Mouse (Mus musculus) macrophage (primary cell): ENCODE measurements around the gene Dupd1. TPM values are rescaled to one million over a fixed set of nuclear protein-coding genes. Genes with fewer than 3 reads are reported as not detected.

Source experiments
- H3K27ac ChIP-seq: fragments of 350-480 bp; formaldehyde crosslinking; 2 replicates; pipeline ENCODE4 v1.9.0; 2021
- H3K36me3 ChIP-seq: fragments of 350-480 bp; formaldehyde crosslinking; 2 replicates; pipeline ENCODE4 v1.9.0; 2021; ENCODE audit errors: inconsistent target
- H3K4me3 ChIP-seq: fragments of 350-480 bp; formaldehyde crosslinking; 2 replicates; pipeline ENCODE4 v1.9.0; 2021; ENCODE audit errors: inconsistent target
- H3K79me2 ChIP-seq: fragments of 350-480 bp; formaldehyde crosslinking; 2 replicates; pipeline ENCODE4 v1.9.0; 2021; ENCODE audit errors: inconsistent target
- WGBS: methylation state at CpG from one replicate; pipeline ENCODE4 v1.1.7; 2026; ENCODE audit warnings: inconsistent platforms; ENCODE audit not compliant: missing documents; 5-methylcytosine and 5-hydroxymethylcytosine counted together
- polyA plus RNA-seq: library from polyadenylated mRNA; stranded (reverse); fragments of 250-400 nt; gene quantifications from 3 replicates; pipeline ENCODE4 v1.2.4, GENCODE M21; 2018; ENCODE audit warnings: inconsistent platforms

The Dupd1 gene
- polyA plus RNA-seq, 1 experiment from 2014 or later = not detected

- H3K79me2 ChIP-seq = no peaks in the 10 kb centered on the region
- no peaks in the 10 kb centered on the region for H3K36me3 ChIP-seq
- WGBS = 28% methylated on average over 4 of the region's 4 CpGs
- H3K4me3 ChIP-seq = no peak overlapping the region
- H3K27ac ChIP-seq = no peak overlapping the region
Observed at GRCm38 (mm10) chr14:21741786-21742185, 27.4 kb upstream of the Dupd1 start.

GRCm38 (mm10) chr14:21741314-21741713 is 26.9 kb upstream of the Dupd1 start:
- Histone ChIP-seq H3K4me3 (no peak overlapping the region), H3K27ac (no peak overlapping the region), H3K36me3 (no peaks in the 10 kb centered on the region), H3K79me2 (no peaks in the 10 kb centered on the region)
- WGBS = 82% methylated on average over 3 of the region's 3 CpGs

GRCm38 (mm10) chr14:21740345-21740744 is 26.0 kb upstream of the Dupd1 start:
- Histone ChIP-seq H3K4me3 (no peak overlapping the region), H3K27ac (no peak overlapping the region), H3K36me3 (no peaks in the 10 kb centered on the region), H3K79me2 (no peaks in the 10 kb centered on the region)
- 96% methylated on average over 7 of the region's 7 CpGs for WGBS

GRCm38 (mm10) chr14:21733131-21733905 is 18.9 kb upstream of the Dupd1 start:
- H3K79me2 ChIP-seq = no peaks in the 10 kb centered on the region
- WGBS = 95% methylated on average over 15 of the region's 15 CpGs
- H3K4me3 ChIP-seq = no peak overlapping the region
- no peaks in the 10 kb centered on the region for H3K36me3 ChIP-seq
- H3K27ac ChIP-seq = no peak overlapping the region

DNA sequence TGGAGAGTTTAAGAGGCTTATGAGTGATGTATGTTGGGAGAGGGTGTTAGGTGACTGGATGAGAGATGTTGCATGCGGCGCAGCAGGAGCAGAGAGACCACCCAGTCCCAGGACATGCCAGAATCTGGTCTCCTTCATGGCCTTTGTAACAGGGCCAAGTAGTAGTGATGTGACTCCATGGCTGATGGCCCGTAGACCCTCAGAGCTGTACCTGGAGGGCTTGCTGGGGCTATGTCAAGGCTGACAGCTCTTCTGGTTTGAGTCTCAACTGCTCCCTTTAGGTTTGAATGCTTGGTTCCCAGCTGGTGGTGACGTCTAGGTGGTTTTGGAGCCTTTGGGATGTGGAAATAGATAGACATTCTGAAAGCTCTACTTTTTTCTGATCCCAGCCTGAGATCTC is 15.6 kb upstream of the Dupd1 start:
- H3K79me2 ChIP-seq = no peaks in the 10 kb centered on the region
- WGBS = 93% methylated on average over 4 of the region's 4 CpGs
- no peaks in the 10 kb centered on the region for H3K36me3 ChIP-seq
- no peak overlapping the region for H3K4me3 ChIP-seq
- H3K27ac ChIP-seq = no peak overlapping the region

- Histone ChIP-seq H3K4me3 (no peak overlapping the region), H3K36me3 (no peaks in the 10 kb centered on the region), H3K79me2 (no peaks in the 10 kb centered on the region), H3K27ac (no peak overlapping the region)
- WGBS = 92% methylated on average over 6 of the region's 6 CpGs
Observed at GRCm38 (mm10) chr14:21729031-21729732, 14.8 kb upstream of the Dupd1 start.

GRCm38 (mm10) chr14:21722021-21722698 is 7.8 kb upstream of the Dupd1 start:
- H3K27ac ChIP-seq = no peak overlapping the region
- 97% methylated on average over 8 of the region's 8 CpGs for WGBS
- H3K36me3 ChIP-seq = no peaks in the 10 kb centered on the region
- no peaks in the 10 kb centered on the region for H3K79me2 ChIP-seq
- no peak overlapping the region for H3K4me3 ChIP-seq

DNA sequence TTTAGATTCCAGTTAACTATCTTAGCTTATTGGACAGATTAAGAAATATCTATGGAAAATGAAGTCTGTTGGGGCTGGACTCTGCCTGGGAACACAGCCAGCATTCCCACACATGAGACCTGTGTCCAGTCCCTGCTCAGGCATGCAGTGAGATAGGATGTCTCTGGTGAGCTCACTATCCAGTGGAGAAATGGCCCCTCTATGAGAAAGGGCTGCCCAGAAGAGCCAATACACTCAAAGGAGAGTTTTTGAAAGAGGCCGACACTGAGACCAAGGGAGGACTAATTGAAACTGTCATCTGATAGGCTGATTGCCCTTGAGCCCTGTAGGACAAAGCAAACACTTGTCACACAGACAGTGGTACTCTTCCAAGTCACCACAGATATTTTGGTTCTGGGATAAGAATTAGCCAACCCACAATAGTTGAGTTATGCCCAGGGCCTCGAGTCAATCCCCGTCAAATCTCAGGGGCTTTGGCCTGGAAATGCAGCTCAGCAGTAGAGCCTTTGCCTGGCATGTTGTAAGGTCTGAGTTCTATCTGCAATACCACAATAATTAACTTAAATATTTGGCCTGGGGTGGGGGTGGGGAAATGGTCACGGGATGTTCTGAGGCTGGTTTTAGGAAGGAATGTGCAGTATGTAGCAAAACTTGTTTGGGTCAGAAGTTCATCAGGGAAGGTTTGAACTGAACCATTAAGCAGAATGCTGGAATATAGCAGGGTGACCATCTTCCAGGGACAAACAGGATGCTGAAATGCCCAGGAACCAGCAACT is 6.2 kb upstream of the Dupd1 start:
- H3K4me3 ChIP-seq = no peak overlapping the region
- no peak overlapping the region for H3K27ac ChIP-seq
- H3K79me2 ChIP-seq = no peaks in the 10 kb centered on the region
- 89% methylated on average over 4 of the region's 4 CpGs for WGBS
- H3K36me3 ChIP-seq = no peaks in the 10 kb centered on the region

- no peak overlapping the region for H3K4me3 ChIP-seq
- no peaks in the 10 kb centered on the region for H3K79me2 ChIP-seq
- H3K36me3 ChIP-seq = no peaks in the 10 kb centered on the region
- no peak overlapping the region for H3K27ac ChIP-seq
- 91% methylated on average over 17 of the region's 17 CpGs for WGBS
Observed at GRCm38 (mm10) chr14:21719646-21720383, 5.4 kb upstream of the Dupd1 start.

DNA sequence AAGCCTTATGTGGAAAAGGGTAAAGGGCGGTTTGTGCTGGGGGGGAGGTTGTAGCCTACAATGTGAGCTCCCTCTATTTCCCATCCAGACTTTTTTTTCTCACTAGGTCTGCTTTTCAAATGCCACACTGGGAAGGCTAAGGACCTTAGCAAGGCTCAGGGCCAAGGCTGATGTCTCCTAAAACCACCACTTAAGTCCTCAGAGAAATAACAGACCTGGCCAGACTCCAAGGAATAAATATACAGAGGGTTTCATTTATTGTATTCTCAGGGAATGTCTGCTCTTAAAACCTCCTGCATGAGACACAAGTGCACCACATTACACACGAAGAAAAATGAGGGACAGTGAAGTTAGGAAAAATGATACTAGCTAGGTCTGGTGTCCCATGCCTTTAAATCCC is 3.1 kb downstream of the Dupd1 start:
- Histone ChIP-seq H3K27ac (no peak overlapping the region), H3K36me3 (no peaks in the 10 kb centered on the region), H3K4me3 (no peak overlapping the region), H3K79me2 (no peaks in the 10 kb centered on the region)
- 80% methylated on average over 2 of the region's 2 CpGs for WGBS

GRCm38 (mm10) chr14:21709545-21709944 is 4.8 kb downstream of the Dupd1 start:
- Histone ChIP-seq H3K27ac (no peak overlapping the region), H3K79me2 (no peaks in the 10 kb centered on the region), H3K4me3 (no peak overlapping the region), H3K36me3 (no peaks in the 10 kb centered on the region)
- 88% methylated on average over 2 of the region's 2 CpGs for WGBS

GRCm38 (mm10) chr14:21706759-21707571 is 7.4 kb downstream of the Dupd1 start:
- H3K27ac ChIP-seq = peak overlapping the region; percentile 67
- H3K79me2 ChIP-seq = no peaks in the 10 kb centered on the region
- no peak overlapping the region for H3K4me3 ChIP-seq
- H3K36me3 ChIP-seq = no peaks in the 10 kb centered on the region
- 3% methylated on average over 12 of the region's 12 CpGs for WGBS

GRCm38 (mm10) chr14:21705462-21705861 is 8.9 kb downstream of the Dupd1 start:
- WGBS = 64% methylated on average over 2 of the region's 2 CpGs
- no peaks in the 10 kb centered on the region for H3K36me3 ChIP-seq
- H3K27ac ChIP-seq = no peak overlapping the region
- no peak overlapping the region for H3K4me3 ChIP-seq
- H3K79me2 ChIP-seq = no peaks in the 10 kb centered on the region
